Mouse (Mus musculus): ENCODE data around the gene Sbsn. TPM values are rescaled to one million over a fixed set of nuclear protein-coding genes. Genes with fewer than 3 reads are reported as not detected.
"Not testable (repeated sequence)": the region's sequence is repeated elsewhere in the genome, so short reads cannot be mapped to it uniquely, and the experiment has no call there.

The Sbsn gene
- polyA plus RNA-seq, 1 experiment from 2014 or later, result 438 TPM

DNA sequence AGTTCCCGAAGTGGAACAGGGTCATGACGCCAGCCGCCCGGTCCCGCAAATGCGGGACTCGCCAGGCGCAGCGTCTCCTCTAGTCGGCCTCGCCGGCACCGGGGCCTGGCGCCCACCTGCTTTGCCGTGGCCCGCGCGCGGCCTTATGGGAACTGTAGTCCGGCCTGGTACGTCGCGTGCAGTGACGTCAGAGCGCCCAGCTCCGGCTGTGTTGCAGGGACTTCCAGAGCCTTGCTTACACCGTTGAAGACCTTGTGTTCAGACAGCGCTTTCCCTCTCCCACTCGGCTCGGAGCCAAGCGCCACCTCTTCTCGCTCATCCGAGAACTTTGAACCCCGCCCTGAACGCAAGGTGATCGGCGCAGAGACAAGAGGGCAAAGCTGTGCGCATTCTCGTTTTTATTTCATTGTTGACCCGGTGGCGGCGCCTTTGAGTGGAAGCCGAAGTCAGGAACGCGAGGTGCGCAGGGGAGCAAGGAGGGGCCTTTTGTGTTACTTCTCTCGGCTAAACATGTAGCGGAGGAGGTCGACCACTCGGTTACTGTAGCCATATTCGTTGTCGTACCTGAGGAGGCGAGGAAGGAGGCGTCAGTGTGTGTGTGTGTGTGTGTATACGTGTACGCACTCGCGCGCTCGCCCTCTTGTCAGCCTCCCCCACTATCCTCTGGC lies 21.7 kb upstream of the Sbsn start, which contains the start of gene Tmem147:
Gene Tmem147, minus strand, starts transcription at position 145 of the 668 bp plus-strand sequence.
- Histone ChIP-seq H3K27me3 (ENCODE audit: control insufficient read depth, insufficient read depth, low read length) (no peaks in the 10 kb centered on the region), H3K9me3 (ENCODE audit: control insufficient read depth, low read length) (no peaks in the 10 kb centered on the region), H3K9ac (ENCODE audit: low read length) (peak within 1 kb of the TSS; percentile 80), H3K4me3 (ENCODE audit: low read depth, low read length) (peak within 1 kb of the TSS; percentile 74), H3K36me3 (ENCODE audit: control insufficient read depth, insufficient read depth, low read length) (no peaks in the 10 kb centered on the region), H3K4me1 (replicated peaks; ENCODE audit: control insufficient read depth, insufficient read depth) (no peaks in the 10 kb centered on the region; the same call in 1 of the 2 replicates), H3K4me2 (replicated peaks; ENCODE audit: low read depth) (peak within 1 kb of the TSS; percentile 85), H3K27ac (replicated peaks) (peak within 1 kb of the TSS; percentile 85)
- no peak for TF ChIP-seq EP300 (optimal IDR thresholded peaks at IDR 0.05)
- peak; percentile 57 for TF ChIP-seq CTCF (IDR thresholded peaks at IDR 0.05; ENCODE audit: low read depth)
- ATAC-seq (ENCODE audit: low FRiP score, low TSS enrichment) (peak; percentile 93), DNase-seq (ENCODE audit: low spot score) (peak; percentile 95)
- WGBS, result 0% methylated on average over 60 of the region's 60 CpGs

DNA sequence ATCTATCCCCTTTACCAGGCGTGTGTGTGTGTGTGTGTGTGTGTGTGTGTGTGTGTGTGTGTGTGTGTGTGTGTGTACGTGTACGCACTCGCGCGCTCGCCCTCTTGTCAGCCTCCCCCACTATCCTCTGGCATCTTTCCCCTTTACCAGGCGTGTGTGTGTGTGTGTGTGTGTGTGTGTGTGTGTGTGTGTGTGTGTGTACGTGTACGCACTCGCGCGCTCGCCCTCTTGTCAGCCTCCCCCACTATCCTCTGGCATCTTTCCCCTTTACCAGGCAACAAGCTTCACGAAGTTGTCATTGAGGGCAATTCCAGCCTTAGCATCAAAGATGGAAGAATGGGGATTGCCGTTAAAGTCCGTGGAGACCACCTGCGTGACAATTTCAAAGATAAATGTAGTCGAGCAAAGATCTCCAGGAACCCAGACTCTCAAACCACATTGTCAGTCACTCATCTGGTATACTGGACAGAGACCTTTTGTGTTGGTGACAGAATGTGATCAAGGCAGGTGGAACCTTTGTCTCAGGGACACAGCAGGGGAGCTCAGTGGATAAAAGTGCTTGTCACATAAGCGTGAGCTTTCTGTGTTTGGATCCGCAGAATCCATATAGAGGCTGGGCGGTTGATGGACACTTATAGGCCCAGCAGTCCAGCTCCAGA lies 21.1 kb upstream of the Sbsn start:
- WGBS, result 19% methylated on average over 14 of the region's 22 CpGs
- H3K27me3 ChIP-seq (ENCODE audit: control insufficient read depth, insufficient read depth, low read length); H3K9me3 ChIP-seq (ENCODE audit: control insufficient read depth, low read length); H3K4me1 ChIP-seq (replicated peaks; ENCODE audit: control insufficient read depth, insufficient read depth); DNase-seq (ENCODE audit: low spot score); H3K36me3 ChIP-seq (ENCODE audit: control insufficient read depth, insufficient read depth, low read length); ATAC-seq (ENCODE audit: low FRiP score, low TSS enrichment): not testable (repeated sequence)
- peak overlapping the region; percentile 80 for H3K9ac ChIP-seq (ENCODE audit: low read length)
- peak overlapping the region; percentile 85 for H3K27ac ChIP-seq (replicated peaks)
- peak overlapping the region; percentile 74 for H3K4me3 ChIP-seq (ENCODE audit: low read depth, low read length)
- H3K4me2 ChIP-seq (replicated peaks; ENCODE audit: low read depth), result peak overlapping the region; percentile 85

DNA sequence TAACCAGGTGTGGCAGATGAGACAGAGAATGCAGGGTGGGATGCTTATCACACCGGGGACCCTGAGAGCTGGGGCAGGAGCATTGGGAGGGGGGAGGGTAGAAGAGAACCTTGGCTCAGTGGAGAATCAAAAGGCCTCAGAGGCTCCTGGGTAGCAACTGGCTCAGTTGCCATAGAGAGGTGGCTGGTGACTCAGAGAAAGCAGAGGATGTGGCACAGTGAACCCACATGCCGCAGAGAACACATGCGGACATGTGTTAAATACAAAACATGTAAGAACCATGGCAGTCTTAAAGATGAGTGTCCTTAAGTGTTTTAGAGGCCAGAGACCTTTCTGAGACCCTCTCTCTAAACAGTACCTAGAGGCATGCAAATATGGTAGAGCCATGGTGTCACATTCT lies 15.1 kb upstream of the Sbsn start:
- Histone ChIP-seq H3K9ac (ENCODE audit: low read length) (no peak overlapping the region), H3K4me2 (replicated peaks; ENCODE audit: low read depth) (no peak overlapping the region), H3K36me3 (ENCODE audit: control insufficient read depth, insufficient read depth, low read length) (0 out of 2 replicates have a peak, but pooled peaks cover 3% of the 10 kb centered on the region), H3K27ac (replicated peaks) (no peak overlapping the region), H3K9me3 (ENCODE audit: control insufficient read depth, low read length) (no peaks in the 10 kb centered on the region), H3K27me3 (ENCODE audit: control insufficient read depth, insufficient read depth, low read length) (no peaks in the 10 kb centered on the region), H3K4me3 (ENCODE audit: low read depth, low read length) (no peak overlapping the region), H3K4me1 (replicated peaks; ENCODE audit: control insufficient read depth, insufficient read depth) (no peaks in the 10 kb centered on the region)
- ATAC-seq (ENCODE audit: low FRiP score, low TSS enrichment), result no peak
- TF ChIP-seq EP300 (optimal IDR thresholded peaks at IDR 0.05) (no peak), CTCF (IDR thresholded peaks at IDR 0.05; ENCODE audit: low read depth) (no peak)
- DNase-seq (ENCODE audit: low spot score), result no peak
- WGBS, result 79% methylated on average over 3 of the region's 3 CpGs

DNA sequence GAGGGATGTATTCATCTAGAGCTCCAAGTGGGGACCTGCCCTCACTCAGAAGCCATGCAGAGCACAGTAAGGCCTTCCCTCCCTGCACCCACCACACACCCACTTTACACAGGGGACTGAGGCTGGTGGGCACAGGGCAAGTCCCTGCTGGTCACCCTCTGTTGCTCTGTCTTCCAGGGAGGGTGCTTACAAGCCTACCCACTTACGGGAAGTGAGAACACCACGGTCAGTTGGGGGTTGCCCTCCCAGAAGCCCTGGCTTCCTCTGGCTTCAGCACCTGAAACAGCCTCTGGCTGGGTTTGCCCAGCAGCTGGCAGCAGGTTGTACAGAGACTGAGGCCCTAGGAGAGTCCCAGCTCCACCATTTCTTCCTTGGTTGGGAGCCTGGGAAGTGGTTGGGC lies 8.7 kb upstream of the Sbsn start:
- not testable (repeated sequence) for H3K27me3 ChIP-seq (ENCODE audit: control insufficient read depth, insufficient read depth, low read length); H3K4me3 ChIP-seq (ENCODE audit: low read depth, low read length); H3K36me3 ChIP-seq (ENCODE audit: control insufficient read depth, insufficient read depth, low read length); DNase-seq (ENCODE audit: low spot score); H3K9me3 ChIP-seq (ENCODE audit: control insufficient read depth, low read length); H3K27ac ChIP-seq (replicated peaks); H3K4me1 ChIP-seq (replicated peaks; ENCODE audit: control insufficient read depth, insufficient read depth); ATAC-seq (ENCODE audit: low FRiP score, low TSS enrichment); H3K4me2 ChIP-seq (replicated peaks; ENCODE audit: low read depth); H3K9ac ChIP-seq (ENCODE audit: low read length)
- WGBS, result 81% methylated on average over 2 of the region's 2 CpGs

DNA sequence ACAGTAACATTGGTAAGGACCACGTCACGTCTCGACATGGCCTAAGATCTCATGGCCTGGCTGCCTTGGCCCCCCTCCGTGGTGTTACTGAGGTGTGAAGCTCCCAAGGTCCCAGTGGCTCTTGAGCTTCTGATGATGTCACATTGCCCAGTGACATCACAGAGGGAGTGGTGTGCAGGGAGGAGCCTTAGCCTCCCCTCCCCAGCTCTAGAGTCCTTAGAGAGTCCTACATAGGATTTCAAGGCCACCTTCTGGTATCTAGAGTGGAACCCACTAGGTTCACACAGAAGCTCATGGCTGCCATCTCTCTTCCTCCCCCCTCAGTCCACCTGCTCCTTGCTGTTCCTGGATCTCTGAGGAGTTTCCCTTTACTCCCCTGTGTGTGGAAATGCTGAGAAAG lies 7.7 kb upstream of the Sbsn start, which contains the start of gene Gapdhs:
Gene Gapdhs, minus strand, starts transcription at position 65 of the 400 bp plus-strand sequence.
- not testable (repeated sequence) for H3K4me3 ChIP-seq (ENCODE audit: low read depth, low read length); H3K4me2 ChIP-seq (replicated peaks; ENCODE audit: low read depth); H3K4me1 ChIP-seq (replicated peaks; ENCODE audit: control insufficient read depth, insufficient read depth)

DNA sequence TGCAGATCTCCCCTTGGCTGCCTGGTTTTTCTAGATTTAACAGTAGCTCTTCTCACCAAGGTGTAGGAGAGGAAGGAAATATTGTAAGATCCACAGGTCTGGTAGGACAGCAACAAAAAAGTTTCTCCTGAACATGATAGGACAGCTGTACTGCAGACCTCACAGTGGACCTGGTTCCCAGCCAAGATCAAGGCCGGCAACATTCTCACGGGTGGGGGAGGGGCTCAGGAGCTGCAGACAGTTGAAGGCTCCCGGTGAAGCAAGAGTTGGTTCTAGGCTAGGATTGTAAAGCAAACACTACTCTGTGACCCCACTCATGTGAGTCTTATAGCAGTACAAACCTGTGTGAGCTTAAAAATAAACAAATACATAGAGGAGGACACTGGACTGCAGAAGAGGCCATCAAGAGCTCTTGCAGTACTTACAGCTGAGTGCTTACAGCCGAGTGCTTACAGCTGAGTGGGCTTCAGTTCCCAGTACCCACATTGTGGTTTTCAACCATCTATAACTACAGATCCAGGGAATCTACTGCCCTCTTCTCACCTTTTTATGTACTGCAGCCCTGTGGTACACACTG lies 7.2 kb upstream of the Sbsn start:
- Histone ChIP-seq H3K27ac (replicated peaks) (no peak overlapping the region), H3K27me3 (ENCODE audit: control insufficient read depth, insufficient read depth, low read length) (no peaks in the 10 kb centered on the region), H3K9ac (ENCODE audit: low read length) (no peak overlapping the region), H3K4me1 (replicated peaks; ENCODE audit: control insufficient read depth, insufficient read depth) (0 out of 2 replicates have a peak, but pooled peaks cover 2% of the 10 kb centered on the region), H3K4me2 (replicated peaks; ENCODE audit: low read depth) (no peak overlapping the region), H3K9me3 (ENCODE audit: control insufficient read depth, low read length) (no peaks in the 10 kb centered on the region), H3K4me3 (ENCODE audit: low read depth, low read length) (no peak overlapping the region), H3K36me3 (ENCODE audit: control insufficient read depth, insufficient read depth, low read length) (no peaks in the 10 kb centered on the region)
- ATAC-seq (ENCODE audit: low FRiP score, low TSS enrichment), result no peak
- peak; percentile 41 for DNase-seq (ENCODE audit: low spot score)
- TF ChIP-seq EP300 (optimal IDR thresholded peaks at IDR 0.05), result no peak
- TF ChIP-seq CTCF (IDR thresholded peaks at IDR 0.05; ENCODE audit: low read depth), result peak; percentile 14; the same call in 1 of the 2 replicates
- 29% methylated on average over 4 of the region's 4 CpGs for WGBS

More for the DNA sequence above, 7.7 kb upstream of the Sbsn start, which contains the start of gene Gapdhs:
- WGBS, result no CpG with 5 or more reads among the region's 4 CpGs
- not testable (repeated sequence) for H3K9ac ChIP-seq (ENCODE audit: low read length); H3K27me3 ChIP-seq (ENCODE audit: control insufficient read depth, insufficient read depth, low read length); DNase-seq (ENCODE audit: low spot score); H3K36me3 ChIP-seq (ENCODE audit: control insufficient read depth, insufficient read depth, low read length); H3K27ac ChIP-seq (replicated peaks); H3K9me3 ChIP-seq (ENCODE audit: control insufficient read depth, low read length)
- ATAC-seq (ENCODE audit: low FRiP score, low TSS enrichment), result 0 out of 2 replicates have a peak, but pooled peaks have one; percentile 16
